Mouse (Mus musculus) cerebellum, postnatal 14 days (tissue): ENCODE results near the gene Ppfibp2.

Source experiments
- DNase-seq, 2 experiments: peaks; one replicate each; pipeline ENCODE4 v3.0.0; 2021; ENCODE audit warnings: mixed read lengths in 2 of 2

Ppfibp2 gene

GRCm38 (mm10) chr7:107779611-107780010, 184.6 kb downstream of the Ppfibp2 start:
- DNase-seq = peak; percentile 18 to 44

- peak; percentile 21 to 30 for DNase-seq
Observed at GRCm38 (mm10) chr7:107787977-107788620, 193.1 kb downstream of the Ppfibp2 start.

GRCm38 (mm10) chr7:107796500-107796899, 201.5 kb downstream of the Ppfibp2 start:
- DNase-seq = no peak
